Mouse (Mus musculus) cerebellum, adult 18-20 months (tissue): ENCODE data around the gene Cald1.

Experiments used
- DNase-seq, 2 experiments: peaks; one replicate each; pipeline ENCODE4 v3.0.0; 2021

Gene Cald1

GRCm38 (mm10) chr6:34598121-34599065 lies at the start of gene Cald1:
Gene Cald1, plus strand, starts transcription at chr6:34598500.
- DNase-seq = no peak

GRCm38 (mm10) chr6:34549017-34549416 lies 49.3 kb upstream of the Cald1 start:
- DNase-seq = peak; percentile 68 to 71

DNA sequence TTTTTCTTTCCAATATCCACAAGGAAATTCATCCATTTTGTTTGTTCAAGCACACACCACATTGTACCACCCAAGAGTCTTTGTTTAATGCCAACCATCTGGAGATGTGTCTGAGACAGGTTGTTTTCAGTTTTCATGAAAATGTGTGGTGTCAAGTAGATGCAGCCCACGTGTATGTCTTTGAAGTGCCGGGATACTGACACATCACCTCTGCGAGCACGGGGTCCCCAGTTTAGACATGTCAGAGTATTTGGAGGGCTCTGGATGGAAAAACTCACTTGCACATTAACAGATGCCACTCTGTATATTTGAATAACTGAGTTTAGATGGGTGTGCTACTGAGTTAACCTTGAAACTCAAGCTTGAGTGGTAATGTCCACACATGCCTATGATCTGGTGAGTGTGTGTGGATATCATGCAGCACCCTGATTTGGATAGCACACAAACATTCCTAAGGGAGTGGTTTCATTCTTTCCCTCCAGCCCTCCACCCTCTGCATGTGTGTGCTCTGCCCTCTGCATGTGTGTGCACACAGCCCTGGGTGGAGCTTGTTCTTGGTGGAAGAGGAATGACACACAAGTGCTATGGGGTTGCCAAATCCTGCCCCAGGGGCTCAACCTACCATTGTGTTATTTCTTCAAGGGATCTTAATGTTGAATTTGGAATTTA lies 45.7 kb upstream of the Cald1 start:
- no peak for DNase-seq

- DNase-seq = no peak
Measured at GRCm38 (mm10) chr6:34554291-34554997, 43.9 kb upstream of the Cald1 start.

- DNase-seq = no peak
Measured at GRCm38 (mm10) chr6:34559521-34559920, 38.8 kb upstream of the Cald1 start.

DNA sequence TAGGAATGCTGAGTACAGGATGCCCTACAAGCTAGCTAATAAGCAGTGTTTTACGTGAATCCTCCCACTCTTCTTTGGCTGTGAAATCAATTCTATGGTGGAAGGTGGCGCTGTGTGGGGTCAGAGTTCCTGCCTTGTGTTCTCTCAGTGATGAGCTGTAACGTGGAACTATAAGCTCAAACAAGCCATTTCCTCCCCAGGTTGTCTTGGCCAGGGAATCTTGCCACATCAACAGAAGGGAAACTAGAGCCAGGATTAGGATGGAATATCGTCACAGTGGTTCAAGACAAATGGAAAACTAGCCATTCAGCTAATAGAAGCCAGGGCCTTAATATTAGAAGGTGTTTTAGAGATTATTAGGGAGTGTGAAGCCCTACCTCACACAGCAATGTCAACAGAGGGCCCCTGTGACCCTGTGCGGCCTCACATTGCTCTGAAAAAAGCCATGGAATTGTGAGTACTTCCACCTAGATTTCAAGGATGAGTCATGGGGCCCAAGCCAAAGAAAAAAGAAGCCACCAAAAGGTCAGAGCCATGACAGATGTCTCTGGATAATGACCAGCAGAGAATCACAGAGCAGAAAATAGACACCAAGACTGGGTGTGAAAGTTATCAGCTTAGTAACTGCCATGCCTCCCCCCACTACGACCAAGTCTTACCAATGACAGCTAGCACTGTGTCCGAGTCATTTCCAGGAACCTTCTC lies 33.0 kb upstream of the Cald1 start:
- DNase-seq = peak; percentile 20 to 30

- DNase-seq = no peak
Measured at GRCm38 (mm10) chr6:34567298-34567697, 31.0 kb upstream of the Cald1 start.

- no peak for DNase-seq
Measured at GRCm38 (mm10) chr6:34579504-34580068, 18.7 kb upstream of the Cald1 start.

- no peak for DNase-seq
Measured at GRCm38 (mm10) chr6:34583365-34583764, 14.9 kb upstream of the Cald1 start.

DNA sequence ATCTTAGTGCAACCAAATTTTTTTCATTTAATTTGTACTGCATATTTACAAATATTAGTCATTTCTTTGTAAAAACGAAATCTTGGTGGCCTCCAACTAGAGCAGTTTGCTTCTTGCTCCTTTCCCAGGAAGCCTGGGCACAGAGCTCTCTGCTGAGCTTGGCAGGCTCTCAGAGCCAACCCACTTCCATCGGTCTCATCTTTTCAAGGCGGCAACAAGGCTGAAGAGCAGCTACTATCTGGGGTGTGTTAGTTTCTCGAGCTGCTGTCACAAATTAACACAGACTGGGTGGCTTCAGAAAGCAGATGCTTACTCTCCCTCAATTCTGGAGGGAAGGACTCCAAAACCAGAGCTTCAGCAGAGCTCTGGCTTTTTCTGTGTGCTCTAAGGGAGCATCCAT lies 10.2 kb upstream of the Cald1 start:
- no peak for DNase-seq

- DNase-seq = no peak
Measured at GRCm38 (mm10) chr6:34590716-34591115, 7.6 kb upstream of the Cald1 start.

GRCm38 (mm10) chr6:34593353-34593752 lies 4.9 kb upstream of the Cald1 start:
- DNase-seq = peak; percentile 20 to 31

DNA sequence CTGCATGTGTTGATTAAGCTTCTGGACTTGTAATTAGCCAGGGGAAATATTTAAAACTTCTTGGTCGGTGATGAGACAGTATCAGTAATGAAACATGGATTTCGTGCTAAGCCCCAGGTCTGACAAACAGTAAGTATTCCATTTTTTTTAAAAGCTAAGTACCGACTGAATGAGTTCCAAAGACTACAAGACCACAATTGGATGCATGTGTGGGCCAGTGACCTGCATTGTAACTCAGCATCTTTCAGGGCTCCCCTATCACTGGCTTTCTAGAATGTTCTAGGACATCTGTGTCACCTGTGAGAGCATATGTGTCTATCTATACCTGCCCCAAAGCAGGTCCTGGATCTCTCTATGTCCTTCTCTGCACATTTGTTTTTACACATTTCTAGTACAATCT lies 984 bp upstream of the Cald1 start:
- DNase-seq = no peak

DNA sequence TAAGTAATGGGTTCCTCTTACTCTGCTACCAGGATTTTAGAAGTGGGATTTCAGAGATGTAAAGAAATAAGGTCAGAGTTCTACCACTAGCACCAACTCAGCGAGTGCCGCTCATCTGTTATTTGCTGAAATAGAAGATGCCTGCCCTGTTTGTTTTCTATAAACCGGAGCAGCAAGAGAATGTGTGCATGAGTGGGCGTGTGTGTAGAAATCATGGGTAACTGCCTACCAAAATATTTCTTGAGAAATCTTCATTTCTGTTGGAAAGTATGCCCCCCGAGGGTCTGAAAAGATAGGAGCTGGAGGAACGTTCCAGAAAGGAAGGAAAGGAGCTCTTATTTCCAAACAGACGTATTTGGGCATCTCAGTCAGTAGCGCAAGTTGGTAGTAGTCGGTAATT lies 871 bp downstream of the Cald1 start:
- DNase-seq = no peak

- no peak for DNase-seq
Measured at GRCm38 (mm10) chr6:34599631-34600111, 1.4 kb downstream of the Cald1 start.

- no peak for DNase-seq
Measured at GRCm38 (mm10) chr6:34600850-34601249, 2.5 kb downstream of the Cald1 start.

DNA sequence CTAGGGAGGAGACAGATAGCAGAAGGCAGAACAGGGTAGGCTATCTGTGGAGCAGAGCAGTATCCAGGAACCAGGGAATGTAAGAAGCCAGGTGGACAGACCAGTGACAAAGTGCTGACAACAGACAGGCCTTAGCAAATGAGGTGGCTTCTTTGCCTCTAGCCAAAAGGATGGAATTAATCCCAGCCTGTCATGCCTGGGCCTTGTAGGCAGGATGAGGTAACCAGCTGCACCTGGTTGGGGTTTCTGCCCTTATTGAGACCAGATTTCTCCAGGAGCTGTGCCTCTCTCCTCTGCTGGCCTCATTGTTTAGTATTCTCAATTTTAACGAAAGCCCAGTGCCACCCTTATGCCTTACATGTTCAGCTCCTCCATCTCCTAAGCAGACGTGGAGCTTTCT lies 3.8 kb downstream of the Cald1 start:
- no peak for DNase-seq

GRCm38 (mm10) chr6:34606407-34606806 lies 8.1 kb downstream of the Cald1 start:
- no peak for DNase-seq

DNA sequence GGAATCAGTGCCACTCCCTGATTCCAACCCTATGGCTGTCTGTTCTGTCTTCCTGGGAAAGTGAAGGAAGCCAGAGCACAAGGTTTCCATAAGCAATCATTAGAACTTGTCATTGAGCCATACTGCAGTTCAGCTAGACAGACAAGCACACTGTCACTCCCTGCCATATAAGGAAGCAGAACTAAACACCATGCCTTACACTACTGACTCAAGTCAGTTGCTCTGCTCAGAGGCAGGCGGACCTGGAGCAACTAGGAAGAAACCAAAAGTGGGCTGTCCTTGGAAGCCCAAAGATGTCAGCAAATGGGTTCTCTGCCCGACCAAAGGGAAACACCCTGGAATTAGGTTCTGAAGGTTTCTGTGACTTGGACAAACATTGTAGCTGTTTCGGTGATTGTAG lies 10.3 kb downstream of the Cald1 start:
- DNase-seq = no peak

GRCm38 (mm10) chr6:34609892-34610829 lies 11.9 kb downstream of the Cald1 start:
- no peak for DNase-seq

DNA sequence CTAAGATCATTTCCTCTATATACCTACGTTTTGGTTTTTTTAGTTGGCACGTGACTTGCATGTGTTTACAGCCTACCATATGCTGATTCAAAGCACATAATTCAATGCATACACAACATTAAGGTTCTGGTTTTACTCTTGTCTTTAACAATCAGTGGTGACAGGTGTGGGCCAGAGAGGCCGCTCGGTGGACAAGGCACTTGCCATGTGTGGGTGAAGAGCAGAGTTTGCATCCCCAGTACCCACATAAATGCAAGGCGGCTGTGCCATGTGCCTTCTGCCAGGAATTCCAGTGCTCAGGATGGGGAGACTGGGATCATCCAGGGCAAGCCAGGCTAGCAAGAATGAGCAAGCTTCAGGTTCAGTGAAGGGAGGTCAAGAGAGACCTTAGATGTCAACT lies 14.8 kb downstream of the Cald1 start:
- no peak for DNase-seq
